Mouse (Mus musculus) NIH3T3 (cell line): ENCODE data around the gene Klk1b5.

Experiments
- DNase-seq: peaks from one replicate; pipeline ENCODE4 v3.0.0-alpha.2; 2012; ENCODE audit warnings: low read depth

Klk1b5 gene

GRCm38 (mm10) chr7:44253023-44253616 is 37.4 kb downstream of the Klk1b5 start:
- DNase-seq, result no peak

GRCm38 (mm10) chr7:44254930-44255329 is 39.2 kb downstream of the Klk1b5 start:
- no peak for DNase-seq

DNA sequence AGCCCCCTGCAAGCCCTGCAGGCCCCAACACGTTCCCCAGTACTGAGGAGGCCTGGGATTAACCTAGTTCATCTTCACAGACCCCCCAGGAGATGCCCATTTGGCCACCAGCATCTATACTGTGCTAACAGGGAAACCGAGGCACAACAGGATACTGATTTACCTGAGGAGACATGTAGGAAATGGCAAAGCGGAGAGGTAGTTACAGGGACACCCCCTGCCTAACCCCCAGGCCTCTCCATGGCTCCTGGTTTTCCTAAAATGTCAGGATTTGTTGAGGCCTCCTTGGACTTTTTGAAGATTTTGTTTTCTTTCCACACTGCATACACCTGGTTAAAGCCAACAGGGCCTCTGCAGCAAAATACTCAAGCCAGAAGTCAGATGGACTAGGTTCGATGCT is 41.5 kb downstream of the Klk1b5 start, which contains the start of gene Acp4:
Gene Acp4, minus strand, starts transcription at position 101 of the 400 bp plus-strand sequence.
- no peak for DNase-seq

DNA sequence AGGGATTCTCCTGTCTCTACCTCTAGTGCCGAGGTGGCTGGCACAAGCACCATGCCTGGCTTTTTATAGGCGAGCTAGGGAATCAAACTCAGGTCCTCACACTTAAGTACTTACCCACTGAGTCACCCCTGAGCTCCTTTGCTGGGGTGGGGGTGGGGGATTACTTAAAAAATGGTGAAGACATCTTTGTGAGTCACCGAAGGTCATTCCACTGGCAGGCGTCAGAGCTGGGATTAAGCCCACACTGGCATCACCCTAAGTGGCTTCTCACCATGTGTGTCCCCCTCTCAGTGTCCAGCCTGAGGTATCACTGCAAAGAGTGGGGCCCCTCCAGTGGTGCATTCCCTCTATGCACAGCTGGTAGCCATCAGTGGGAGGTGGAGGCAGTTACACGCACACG is 44.7 kb downstream of the Klk1b5 start:
- peak; percentile 59 for DNase-seq

DNA sequence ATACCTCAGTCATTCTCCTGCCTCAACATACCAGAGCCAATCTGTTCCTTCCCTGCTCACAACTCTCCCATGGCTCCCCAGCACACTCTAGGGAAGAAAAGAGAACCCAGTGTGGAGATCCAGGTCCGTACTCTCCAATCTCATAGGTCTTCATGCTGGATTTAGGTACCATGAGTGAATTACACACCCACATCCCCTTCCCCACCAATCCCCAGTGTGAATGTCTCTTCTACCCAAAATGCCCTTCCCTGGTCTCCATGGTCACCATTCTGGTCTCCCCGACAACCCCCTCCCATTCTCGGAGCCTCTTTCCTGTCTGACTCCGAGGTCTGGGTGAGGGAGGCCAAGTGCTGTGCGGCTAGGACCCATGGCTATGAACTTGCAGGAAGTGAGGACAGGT is 45.4 kb downstream of the Klk1b5 start, which contains the start of gene Gm15517:
Gene Gm15517, plus strand, starts transcription at position 301 of the 400 bp plus-strand sequence.
- DNase-seq, result no peak

GRCm38 (mm10) chr7:44262791-44263643 is 47.3 kb downstream of the Klk1b5 start:
- DNase-seq, result peak; percentile 97

GRCm38 (mm10) chr7:44268117-44268516 is 52.4 kb downstream of the Klk1b5 start:
- no peak for DNase-seq

GRCm38 (mm10) chr7:44269397-44269796 is 53.7 kb downstream of the Klk1b5 start:
- DNase-seq, result no peak
